Mouse (Mus musculus) limb, embryonic 11.5 days (tissue): ENCODE data around the gene Olfr1222. TPM values are rescaled to one million over a fixed set of nuclear protein-coding genes. Genes with fewer than 3 reads are reported as not detected.
"Not testable (repeated sequence)": the region's sequence is repeated elsewhere in the genome, so short reads cannot be mapped to it uniquely, and the experiment has no call there.

Experiments
- ATAC-seq: fragments of 200-750 bp; cut with Nextera tagmentation; 2 replicates; pipeline ENCODE4 v1.8.0; 2017; ENCODE audit warnings: low read depth; ENCODE audit not compliant: insufficient number of reproducible peaks, low FRiP score, low TSS enrichment
- DNase-seq: peaks from one replicate; pipeline ENCODE4 v3.0.0-alpha.2; 2015; ENCODE audit warnings: low spot score
- H3K27ac ChIP-seq: fragments of 300-500 bp; sonication (generic); replicated peaks from 2 replicates; pipeline ENCODE4 v1.5.1; 2014; ENCODE audit warnings: low read depth, mild to moderate bottlenecking, low read length
- H3K27me3 ChIP-seq: fragments of 300-500 bp; sonication (generic); 2 replicates; pipeline ENCODE4 v1.6.1; 2014; ENCODE audit warnings: mild to moderate bottlenecking, low read length, mixed read lengths; ENCODE audit not compliant: control insufficient read depth, insufficient read depth
- H3K36me3 ChIP-seq: fragments of 300-500 bp; sonication (generic); 2 replicates; pipeline ENCODE4 v1.6.1; 2014; ENCODE audit warnings: mild to moderate bottlenecking, low read length, moderate library complexity, mixed read lengths; ENCODE audit not compliant: control insufficient read depth, insufficient read depth
- H3K4me1 ChIP-seq: fragments of 300-500 bp; sonication (generic); 2 replicates; pipeline ENCODE4 v1.6.1; 2014; ENCODE audit warnings: low read length, mixed read lengths; ENCODE audit not compliant: control insufficient read depth, insufficient read depth
- H3K4me2 ChIP-seq: fragments of 300-500 bp; sonication (generic); 2 replicates; pipeline ENCODE4 v1.6.1; 2014; ENCODE audit warnings: low read depth, mild to moderate bottlenecking, moderate library complexity; ENCODE audit not compliant: severe bottlenecking
- H3K4me3 ChIP-seq: fragments of 300-500 bp; sonication (generic); 2 replicates; pipeline ENCODE4 v1.5.1; 2014; ENCODE audit warnings: low read depth, low read length
- H3K9ac ChIP-seq: fragments of 300-500 bp; sonication (generic); 2 replicates; pipeline ENCODE4 v1.6.1; 2014; ENCODE audit warnings: mild to moderate bottlenecking, low read length
- H3K9me3 ChIP-seq: fragments of 300-500 bp; sonication (generic); 2 replicates; pipeline ENCODE4 v1.6.1; 2016; ENCODE audit warnings: low read length; ENCODE audit not compliant: control insufficient read depth
- WGBS: fragments of 180-500 bp; shearing (Covaris S2); extraction: QIAGEN DNeasy Blood & Tissue Kit; methylation state at CpG from one replicate; pipeline ENCODE4 v1.1.7; 2014; 5-methylcytosine and 5-hydroxymethylcytosine counted together
- polyA plus RNA-seq: library from polyadenylated mRNA; unstranded; fragments of >200 nt; fragmentation: Nextera tagmentation; extraction: Ambion mirVana; gene quantifications from 2 replicates; pipeline ENCODE4 v1.2.1, GENCODE M21; 2014

Gene Olfr1222
- not detected in 2 replicates for polyA plus RNA-seq

DNA sequence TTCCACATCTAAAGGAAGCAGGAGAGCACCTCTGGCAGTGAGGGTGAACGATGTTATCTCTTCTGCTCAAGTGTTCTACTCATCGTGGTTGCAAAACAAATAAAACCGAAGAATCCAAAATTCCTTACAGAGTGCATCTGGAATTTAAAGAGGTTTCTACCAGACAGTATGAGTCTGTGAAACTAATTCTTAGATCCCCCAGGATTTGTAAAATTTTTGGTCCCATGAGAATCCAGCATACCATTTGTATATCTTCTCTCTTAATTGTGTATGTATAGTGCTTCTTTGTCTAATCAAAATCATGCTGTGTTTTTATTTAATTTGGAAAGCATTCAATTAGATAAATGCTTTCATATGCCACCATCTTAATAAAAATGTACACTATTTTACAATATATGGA, at the start of gene Olfr1222:
Gene Olfr1222, minus strand, starts transcription at position 101 of the 400 bp plus-strand sequence.
- 87% methylated on average over 3 of the region's 3 CpGs for WGBS
- H3K4me1 ChIP-seq: no peaks in the 10 kb centered on the region
- H3K27ac ChIP-seq: no peak within 1 kb of the TSS
- H3K9me3 ChIP-seq: no peaks in the 10 kb centered on the region
- H3K9ac ChIP-seq: no peak within 1 kb of the TSS
- H3K27me3 ChIP-seq: no peaks in the 10 kb centered on the region
- no peaks in the 10 kb centered on the region for H3K36me3 ChIP-seq
- ATAC-seq (no peak), DNase-seq (no peak)
- H3K4me2 ChIP-seq: no peak within 1 kb of the TSS
- H3K4me3 ChIP-seq: no peak within 1 kb of the TSS

DNA sequence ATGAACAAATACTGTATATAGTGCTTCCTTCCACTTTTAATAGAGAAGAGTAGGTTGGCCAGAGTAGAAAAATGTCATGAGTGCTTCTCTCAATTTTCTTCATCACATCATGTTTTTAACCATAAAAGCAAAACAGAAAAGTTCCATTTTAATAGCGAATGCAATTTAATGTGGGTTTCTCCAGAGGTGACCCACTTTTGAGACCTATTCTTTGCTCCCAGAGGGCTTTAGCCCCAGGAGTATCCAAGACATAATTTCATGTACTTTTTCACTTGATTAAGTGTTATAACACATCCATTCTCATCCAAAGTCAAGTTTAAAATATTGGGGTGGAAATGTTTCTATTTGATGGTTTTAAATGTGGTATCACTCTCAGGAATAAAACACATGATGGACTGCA, 41.7 kb upstream of the Olfr1222 start, which contains the start of gene Olfr1225:
Gene Olfr1225, minus strand, starts transcription at position 101 of the 400 bp plus-strand sequence.
- H3K27ac ChIP-seq: no peak within 1 kb of the TSS
- H3K27me3 ChIP-seq: no peaks in the 10 kb centered on the region
- H3K36me3 ChIP-seq: no peaks in the 10 kb centered on the region
- DNase-seq (no peak), ATAC-seq (no peak)
- H3K4me1 ChIP-seq: no peaks in the 10 kb centered on the region
- no peaks in the 10 kb centered on the region for H3K9me3 ChIP-seq
- H3K4me3 ChIP-seq: no peak within 1 kb of the TSS
- WGBS: 90% methylated on average over 1 of the region's 1 CpGs
- no peak within 1 kb of the TSS for H3K9ac ChIP-seq
- H3K4me2 ChIP-seq: no peak within 1 kb of the TSS

DNA sequence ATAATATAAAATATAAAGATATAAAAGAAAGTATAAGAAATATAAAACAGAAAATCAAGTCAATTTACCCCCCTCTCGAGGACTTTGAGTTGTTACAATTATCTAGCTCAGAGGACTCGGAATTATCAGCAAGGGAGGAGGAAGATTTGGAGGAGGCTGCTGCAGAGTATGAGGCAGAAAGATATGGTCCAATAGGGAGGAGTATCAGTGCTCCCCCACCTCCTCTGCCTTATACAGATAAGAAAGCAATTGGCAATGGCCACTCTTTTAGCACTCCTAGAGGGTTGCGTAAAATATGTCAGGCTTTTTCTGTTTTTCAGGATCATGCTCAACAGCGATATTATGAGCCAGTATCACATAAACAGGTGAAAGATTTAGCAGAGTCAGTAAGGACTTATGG, 31.9 kb upstream of the Olfr1222 start:
- H3K9me3 ChIP-seq, H3K27ac ChIP-seq, ATAC-seq, H3K9ac ChIP-seq, H3K4me1 ChIP-seq, H3K4me3 ChIP-seq, H3K36me3 ChIP-seq, DNase-seq, H3K27me3 ChIP-seq, H3K4me2 ChIP-seq: not testable (repeated sequence)
- 95% methylated on average over 4 of the region's 4 CpGs for WGBS

DNA sequence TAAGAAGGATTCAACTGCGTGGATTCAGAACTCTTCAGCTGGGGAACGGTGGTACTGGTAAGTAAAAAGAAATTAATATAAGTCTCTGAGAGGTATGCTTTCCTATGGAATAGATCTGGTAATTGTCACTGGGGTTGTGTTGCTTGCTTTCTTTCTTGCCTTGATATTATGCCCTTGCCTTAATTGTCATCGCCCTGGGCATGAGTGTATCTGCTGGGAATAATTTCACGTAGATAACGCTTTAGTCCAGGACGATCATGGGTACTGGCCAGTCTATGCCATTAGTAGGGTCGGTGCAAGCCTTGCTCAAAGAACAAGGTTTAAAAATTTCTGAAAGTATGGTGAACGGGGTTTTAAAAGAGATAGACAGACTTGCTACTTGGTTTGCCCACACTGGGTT, 31.1 kb upstream of the Olfr1222 start, which contains the start of gene Olfr1224-ps1:
Gene Olfr1224-ps1, minus strand, starts transcription at position 101 of the 400 bp plus-strand sequence.
- H3K4me2 ChIP-seq, ATAC-seq, H3K4me3 ChIP-seq, H3K36me3 ChIP-seq, H3K27me3 ChIP-seq, H3K4me1 ChIP-seq, H3K9me3 ChIP-seq, H3K9ac ChIP-seq, H3K27ac ChIP-seq, DNase-seq: not testable (repeated sequence)
- 94% methylated on average over 8 of the region's 8 CpGs for WGBS

DNA sequence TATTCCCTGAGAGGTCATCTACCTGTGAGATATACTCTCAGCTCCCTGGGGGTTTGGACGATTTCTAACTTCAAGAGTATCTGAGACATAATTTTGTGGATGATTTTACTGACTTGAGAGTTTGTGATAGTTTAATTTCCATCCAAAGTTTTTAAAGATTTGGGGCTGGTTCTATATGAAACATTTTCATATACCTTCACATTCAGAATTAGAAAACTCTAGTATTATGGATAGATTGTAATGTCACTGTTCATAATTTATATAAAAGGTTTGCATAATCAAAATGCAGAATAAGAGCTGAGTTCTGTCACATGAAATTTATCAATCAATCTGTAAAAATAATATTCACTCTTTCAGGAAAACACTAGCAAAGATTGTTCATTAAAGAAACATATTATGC, 18.6 kb upstream of the Olfr1222 start, which contains the start of gene Olfr1223:
Gene Olfr1223, minus strand, starts transcription at position 101 of the 400 bp plus-strand sequence.
- H3K36me3 ChIP-seq: no peaks in the 10 kb centered on the region
- H3K27me3 ChIP-seq: no peaks in the 10 kb centered on the region
- no peak for DNase-seq
- no peak within 1 kb of the TSS for H3K4me2 ChIP-seq
- no peak within 1 kb of the TSS for H3K4me3 ChIP-seq
- H3K4me1 ChIP-seq: no peaks in the 10 kb centered on the region
- whole genome bisulfite sequencing: 76% methylated on average over 1 of the region's 1 CpGs
- no peak within 1 kb of the TSS for H3K9ac ChIP-seq
- no peak within 1 kb of the TSS for H3K27ac ChIP-seq
- ATAC-seq: no peak
- H3K9me3 ChIP-seq: no peaks in the 10 kb centered on the region

DNA sequence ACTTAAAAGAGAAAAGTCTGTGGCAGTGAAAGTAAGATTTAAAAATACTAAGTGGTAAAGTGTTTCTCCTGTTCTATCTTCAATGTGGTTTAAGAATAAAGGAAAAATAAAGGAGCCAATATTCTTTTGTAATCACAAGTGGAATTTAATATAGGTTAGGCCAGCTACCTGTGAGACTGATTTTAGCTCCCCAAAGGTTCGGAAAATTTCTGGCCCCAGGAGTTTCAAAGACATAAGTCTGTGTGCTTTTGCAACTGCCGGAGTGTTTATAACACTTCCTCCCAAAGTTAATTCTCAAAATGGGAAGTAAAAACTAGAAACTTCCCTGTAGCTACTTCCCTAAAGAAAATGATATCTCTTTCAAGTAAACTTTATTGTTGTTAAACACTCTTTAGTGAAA, 15.7 kb downstream of the Olfr1222 start, which contains the start of gene Olfr1221:
Gene Olfr1221, minus strand, starts transcription at position 101 of the 400 bp plus-strand sequence.
- H3K36me3 ChIP-seq: no peaks in the 10 kb centered on the region
- WGBS: 86% methylated on average over 2 of the region's 2 CpGs
- no peak for DNase-seq
- no peak within 1 kb of the TSS for H3K4me2 ChIP-seq
- no peaks in the 10 kb centered on the region for H3K4me1 ChIP-seq
- no peak within 1 kb of the TSS for H3K4me3 ChIP-seq
- no peaks in the 10 kb centered on the region for H3K9me3 ChIP-seq
- no peaks in the 10 kb centered on the region for H3K27me3 ChIP-seq
- H3K27ac ChIP-seq: no peak within 1 kb of the TSS
- H3K9ac ChIP-seq: no peak within 1 kb of the TSS
- ATAC-seq: no peak

DNA sequence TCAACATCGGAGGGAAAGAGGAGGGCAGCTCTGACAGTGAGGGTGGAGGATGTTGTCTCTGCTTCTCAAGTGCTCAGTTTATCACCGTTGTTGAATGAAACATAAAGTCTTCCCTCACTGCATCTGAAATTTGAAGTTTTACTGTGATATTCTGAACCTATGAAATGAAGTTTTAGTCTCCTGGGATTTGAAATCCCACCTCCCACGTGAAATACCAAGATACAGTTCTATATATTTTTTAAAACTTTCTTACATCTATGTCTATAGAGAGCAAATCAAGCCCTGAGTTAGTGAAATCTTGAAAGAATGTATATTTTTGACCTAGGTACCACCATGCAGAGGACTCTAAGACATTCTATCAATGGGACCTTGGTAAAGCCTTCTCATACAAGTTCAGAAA, 26.1 kb downstream of the Olfr1222 start, which contains the start of gene Olfr1220:
Gene Olfr1220, minus strand, starts transcription at position 101 of the 400 bp plus-strand sequence.
- H3K27ac ChIP-seq: no peak within 1 kb of the TSS
- no peaks in the 10 kb centered on the region for H3K27me3 ChIP-seq
- H3K9me3 ChIP-seq: no peaks in the 10 kb centered on the region
- DNase-seq (no peak), ATAC-seq (no peak)
- H3K4me2 ChIP-seq: no peak within 1 kb of the TSS
- H3K4me1 ChIP-seq: no peaks in the 10 kb centered on the region
- H3K4me3 ChIP-seq: no peak within 1 kb of the TSS
- 84% methylated on average over 3 of the region's 3 CpGs for WGBS
- no peak within 1 kb of the TSS for H3K9ac ChIP-seq
- no peaks in the 10 kb centered on the region for H3K36me3 ChIP-seq

DNA sequence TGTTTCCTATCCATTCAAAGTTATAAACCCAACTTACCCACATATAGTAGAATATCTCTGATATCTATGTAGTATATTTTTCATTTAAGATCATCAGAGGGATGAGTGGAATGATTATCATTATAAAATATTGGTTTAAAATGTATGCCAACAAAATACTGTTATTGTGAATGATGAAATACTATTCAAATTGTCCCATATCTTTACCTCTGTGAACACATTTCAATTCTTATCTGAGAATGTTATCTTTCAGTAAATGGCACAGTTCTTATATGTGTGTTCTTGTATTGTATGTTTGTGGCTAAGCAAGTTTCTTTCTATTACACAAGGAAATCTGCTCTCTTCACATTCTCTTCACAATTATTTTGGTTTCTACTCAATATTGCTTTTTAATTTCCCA, 27.2 kb downstream of the Olfr1222 start:
- ATAC-seq: no peak
- Histone ChIP-seq H3K9ac (no peak overlapping the region), H3K27ac (no peak overlapping the region)

DNA sequence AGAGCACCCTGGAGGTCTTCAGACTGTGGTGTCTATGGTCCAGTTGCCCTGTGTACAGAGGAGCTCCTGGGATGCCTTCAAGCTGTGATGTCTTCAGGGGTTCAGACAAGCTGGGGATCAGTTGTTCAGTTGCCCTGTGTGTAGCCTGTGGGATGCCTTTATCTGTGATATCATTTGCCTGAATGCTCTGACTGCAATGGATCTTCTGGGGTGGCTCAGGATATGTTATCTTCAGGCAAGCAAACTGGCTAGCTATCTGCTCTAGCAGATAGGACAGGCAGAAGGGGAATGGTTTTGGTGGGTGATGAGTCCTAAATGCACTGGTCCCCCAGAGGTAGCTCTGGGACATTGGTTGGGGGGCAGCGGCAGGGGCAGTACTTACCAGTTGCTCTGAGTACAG, 39.0 kb downstream of the Olfr1222 start:
- H3K36me3 ChIP-seq: no peaks in the 10 kb centered on the region
- H3K4me3 ChIP-seq: no peak overlapping the region
- 92% methylated on average over 1 of the region's 1 CpGs for WGBS
- H3K9ac ChIP-seq: no peak overlapping the region
- no peaks in the 10 kb centered on the region for H3K9me3 ChIP-seq
- H3K27me3 ChIP-seq: no peaks in the 10 kb centered on the region
- no peak for ATAC-seq
- H3K27ac ChIP-seq: no peak overlapping the region
- H3K4me1 ChIP-seq: no peaks in the 10 kb centered on the region
- no peak for DNase-seq
- no peak overlapping the region for H3K4me2 ChIP-seq

More for the DNA sequence above, 27.2 kb downstream of the Olfr1222 start:
- H3K4me2 ChIP-seq: no peak overlapping the region
- H3K27me3 ChIP-seq: no peaks in the 10 kb centered on the region
- no peaks in the 10 kb centered on the region for H3K4me1 ChIP-seq
- DNase-seq: no peak
- H3K36me3 ChIP-seq: no peaks in the 10 kb centered on the region
- no peaks in the 10 kb centered on the region for H3K9me3 ChIP-seq
- no peak overlapping the region for H3K4me3 ChIP-seq
